Mouse (Mus musculus) E14TG2a.4 (cell line): ENCODE data around the gene Pnmt.

Experiments
- CTCF ChIP-seq: conservative IDR thresholded peaks from 2 replicates; pipeline ENCODE4 v1.5.1; 2014; ENCODE audit warnings: low read length
- NANOG ChIP-seq: IDR thresholded peaks from 2 replicates; pipeline ENCODE4 v1.6.1; 2014; ENCODE audit warnings: borderline replicate concordance, low read length, mixed read lengths

GRCm38 (mm10) chr11:98339071-98339501 lies 47.2 kb upstream of the Pnmt start:
- TF ChIP-seq CTCF (no peak), NANOG (no peak)
